Mouse (Mus musculus) gastrocnemius, postnatal 36 days (tissue): ENCODE measurements around the gene Pdpk1. TPM values are rescaled to one million over a fixed set of nuclear protein-coding genes. Genes with fewer than 3 reads are reported as not detected.
"Not testable (repeated sequence)": the region's sequence is repeated elsewhere in the genome, so short reads cannot be mapped to it uniquely, and the experiment has no call there.

Source experiments
- DNase-seq, 2 experiments: peaks; one replicate each; pipeline ENCODE4 v3.0.0; 2022
- intact Hi-C: fragments of 180-260 bp; cut with DNase I; formaldehyde crosslinking; loops from one replicate; pipeline ENCODE4 v1.15.1; 2025
- total RNA-seq, 2 experiments: library from RNA; stranded (reverse); gene quantifications; 2 replicates each; pipeline ENCODE4 v1.2.3; 2021

Pdpk1 gene
- total RNA-seq, 2 experiments from 2014 or later, result 35.5 to 39.9 TPM

GRCm38 (mm10) chr17:24164566-24165259 lies 14.0 kb upstream of the Pdpk1 start:
- DNase-seq, result no peak
- intact Hi-C loops, result no loop called here

DNA sequence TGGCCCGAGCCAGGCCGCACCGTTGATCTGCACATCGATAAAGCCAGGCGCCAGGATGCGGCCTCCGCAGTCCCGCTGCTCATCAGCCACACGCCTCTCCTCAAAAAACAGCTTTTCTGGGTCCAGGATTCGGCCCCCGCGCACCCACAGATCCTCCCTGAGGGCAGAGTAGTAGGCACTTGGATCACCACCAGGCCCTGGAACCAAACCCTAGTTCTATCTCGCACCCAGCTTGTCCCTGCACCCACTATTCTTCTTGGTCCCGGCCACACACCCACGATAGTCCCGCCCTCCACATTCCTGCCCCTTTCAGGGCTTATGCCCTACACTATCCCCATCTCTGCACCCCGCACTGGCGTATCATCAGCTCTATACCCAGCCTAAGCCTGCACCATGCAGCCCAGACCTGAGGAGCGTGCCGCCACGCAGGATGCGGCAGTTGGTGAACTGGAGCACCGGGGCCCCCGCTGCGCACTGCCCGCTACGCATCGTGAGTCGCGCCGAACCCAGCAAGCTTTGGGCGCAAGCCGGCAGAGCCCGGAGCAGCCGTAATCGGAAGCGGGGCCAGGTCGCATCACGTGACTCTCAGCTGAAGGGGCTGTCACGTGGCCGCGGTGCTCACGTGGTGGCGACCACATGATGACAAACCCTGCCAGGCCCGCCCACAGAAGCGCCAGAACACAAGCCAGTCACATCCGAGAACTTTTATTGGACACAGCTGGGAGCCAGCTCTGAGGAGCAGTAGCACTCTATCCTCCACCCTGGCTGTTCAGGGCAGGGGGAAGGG lies 12.6 kb upstream of the Pdpk1 start, which contains the start of gene Amdhd2:
Gene Amdhd2 (minus strand): TSS at position 591 of the 787 bp plus-strand sequence.
- peak; percentile 96 to 98 for DNase-seq
- intact Hi-C loops, result no loop called here

GRCm38 (mm10) chr17:24162584-24163175 lies 12.0 kb upstream of the Pdpk1 start:
- DNase-seq, result no peak
- intact Hi-C loops, result no loop called here

DNA sequence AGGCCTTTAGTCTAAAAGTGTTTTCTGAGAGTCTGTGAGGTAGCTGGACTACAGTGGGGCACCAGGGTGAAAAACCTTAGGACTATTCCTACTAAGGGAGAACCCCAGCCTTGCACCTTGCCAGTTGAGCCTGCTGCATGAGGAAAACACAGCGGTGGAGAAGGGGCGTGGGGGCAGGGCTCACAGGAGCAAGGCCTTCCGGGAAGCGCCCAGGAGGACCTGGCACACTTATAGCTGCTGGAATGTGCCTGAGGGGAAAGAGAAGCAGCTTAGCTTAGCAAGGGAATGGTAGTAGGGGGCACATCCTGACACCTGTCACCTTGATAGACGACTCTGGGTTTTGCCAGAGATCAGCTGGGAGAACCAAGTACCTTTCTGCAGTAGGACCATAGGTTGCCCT lies 10.7 kb upstream of the Pdpk1 start:
- no peak for DNase-seq
- intact Hi-C loops, result no loop called here

GRCm38 (mm10) chr17:24157526-24157925 lies 6.8 kb upstream of the Pdpk1 start:
- intact Hi-C loops, result no loop called here

DNA sequence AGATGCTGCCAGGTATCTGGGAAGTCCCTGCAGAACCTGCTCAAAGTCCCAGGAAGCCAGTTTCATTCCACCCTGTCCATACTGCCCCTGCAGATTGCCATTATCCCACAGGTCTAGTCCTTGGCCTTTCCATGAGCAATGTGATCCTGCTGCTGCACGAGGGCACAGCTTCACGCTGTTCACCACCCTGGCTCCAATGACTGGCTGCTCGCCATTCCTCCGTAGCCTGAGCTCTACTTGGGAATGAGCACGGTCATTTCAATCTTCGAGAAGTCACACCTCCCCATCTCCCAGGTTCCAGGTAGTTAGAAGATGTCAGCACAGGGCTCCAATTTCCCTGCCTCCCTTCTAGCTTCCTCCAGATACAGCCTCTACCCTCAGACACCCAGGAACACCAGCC lies 6.4 kb upstream of the Pdpk1 start:
- no peak for DNase-seq
- intact Hi-C loops, result no loop called here

More at GRCm38 (mm10) chr17:24157526-24157925, 6.8 kb upstream of the Pdpk1 start:
- no peak for DNase-seq

GRCm38 (mm10) chr17:24156394-24156793 lies 5.7 kb upstream of the Pdpk1 start:
- intact Hi-C loops, result no loop called here
- no peak for DNase-seq

- intact Hi-C loops, result no loop called here
- no peak for DNase-seq
These were observed 5.0 kb upstream of the Pdpk1 start for GRCm38 (mm10) chr17:24155742-24156141.

DNA sequence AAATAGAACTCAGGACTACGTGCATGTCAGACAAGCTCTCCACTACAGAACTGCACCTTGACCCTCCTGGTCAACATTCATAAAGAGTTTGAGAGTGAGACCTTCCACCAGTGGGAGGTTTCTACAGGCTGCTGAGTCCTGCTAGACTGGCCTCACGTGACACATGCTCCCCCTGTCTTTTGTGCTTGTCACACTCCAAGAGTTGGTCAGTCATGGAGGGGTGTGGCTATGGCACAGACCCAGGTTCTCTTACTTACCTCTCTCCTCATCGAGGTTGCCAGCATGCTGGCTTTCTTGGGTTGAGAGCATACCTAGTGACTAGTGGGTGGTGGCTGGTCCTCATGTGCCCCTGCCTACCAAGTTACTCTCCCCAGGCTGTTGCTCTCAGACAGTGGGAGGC lies 3.7 kb upstream of the Pdpk1 start:
- intact Hi-C loops, result loop anchor here (5.0 kb wide), 2 partner anchors 153 to 233 kb away; no protein-coding TSS in a partner anchor
- no peak for DNase-seq

DNA sequence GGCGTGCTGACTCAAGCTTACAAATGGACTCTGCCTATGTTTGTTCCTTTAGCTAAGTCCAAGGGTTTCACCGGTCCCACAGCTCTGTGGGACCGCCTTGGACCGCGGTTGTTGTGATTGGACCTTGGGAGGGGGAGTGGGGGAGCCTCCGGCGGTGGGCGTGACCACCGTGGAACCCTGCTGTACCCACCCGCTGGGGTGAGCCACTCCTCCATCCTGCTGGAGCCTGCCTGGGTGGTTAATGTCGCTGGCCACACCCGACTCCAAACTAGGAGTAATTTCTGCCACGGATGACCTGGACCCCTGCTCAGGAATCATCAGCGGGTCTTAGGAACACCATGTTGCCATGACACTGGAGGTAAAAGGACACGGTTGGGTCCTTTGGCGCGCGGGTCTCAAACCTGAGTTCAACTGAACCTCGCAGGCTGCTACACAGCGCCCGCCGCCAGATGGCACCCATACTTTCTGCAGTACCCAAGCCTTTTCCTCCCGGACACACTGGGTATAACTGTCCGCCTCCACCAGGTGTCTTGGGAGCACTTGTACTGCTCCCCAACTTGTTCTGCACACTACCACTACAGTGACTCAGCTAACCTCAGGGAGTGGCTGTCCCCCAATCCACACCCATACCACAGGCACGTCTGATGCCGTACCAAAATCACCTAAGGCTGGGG lies 1.3 kb upstream of the Pdpk1 start:
- intact Hi-C loops, result loop anchor here (5.0 kb wide), 2 partner anchors 155 to 235 kb away; no protein-coding TSS in a partner anchor
- DNase-seq, result peak; percentile 61 to 69

DNA sequence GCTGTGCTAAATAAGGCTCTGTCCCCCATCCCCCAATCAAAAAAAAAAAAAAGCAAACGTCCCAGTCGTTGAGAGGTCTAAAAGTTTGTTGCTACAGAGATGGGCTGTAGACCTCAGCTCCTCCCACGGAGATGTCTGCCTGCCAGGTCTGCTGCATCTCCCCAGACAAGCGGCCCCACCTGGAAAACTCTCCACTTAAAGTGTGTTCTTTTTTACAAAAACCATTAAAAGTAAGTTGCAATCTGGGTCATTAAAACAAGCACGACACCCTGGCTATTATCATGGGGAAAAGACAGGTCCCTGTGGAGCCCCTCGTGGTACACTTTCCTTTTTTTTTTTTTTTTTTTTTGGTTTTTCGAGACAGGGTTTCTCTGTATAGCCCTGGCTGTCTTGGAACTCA lies 658 bp upstream of the Pdpk1 start:
- no peak for DNase-seq
- intact Hi-C loops, result loop anchor here (5.0 kb wide), 2 partner anchors 156 to 236 kb away; no protein-coding TSS in a partner anchor

- no peak for DNase-seq
- intact Hi-C loops, result no loop called here
These were observed 1.3 kb downstream of the Pdpk1 start for GRCm38 (mm10) chr17:24149421-24149820.

DNA sequence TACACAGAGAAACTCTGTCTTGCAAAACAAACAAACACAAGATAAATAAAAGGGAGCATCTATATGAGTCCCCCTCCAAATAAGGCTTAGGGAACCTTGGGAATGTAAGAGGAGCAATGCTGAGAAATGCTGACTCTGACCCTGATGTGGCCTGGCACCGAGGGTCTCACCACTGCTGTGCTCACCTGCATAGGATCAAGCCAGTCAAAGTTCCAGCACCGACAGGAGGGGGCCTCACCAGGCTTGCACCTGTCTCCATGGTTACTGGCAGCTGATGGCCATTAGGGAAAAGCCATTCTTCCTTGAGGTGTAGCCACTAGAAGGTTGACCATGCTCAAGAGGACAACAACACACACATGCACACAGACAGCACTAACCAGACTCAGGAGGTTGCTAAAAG lies 7.8 kb downstream of the Pdpk1 start:
- no peak for DNase-seq
- intact Hi-C loops, result no loop called here

DNA sequence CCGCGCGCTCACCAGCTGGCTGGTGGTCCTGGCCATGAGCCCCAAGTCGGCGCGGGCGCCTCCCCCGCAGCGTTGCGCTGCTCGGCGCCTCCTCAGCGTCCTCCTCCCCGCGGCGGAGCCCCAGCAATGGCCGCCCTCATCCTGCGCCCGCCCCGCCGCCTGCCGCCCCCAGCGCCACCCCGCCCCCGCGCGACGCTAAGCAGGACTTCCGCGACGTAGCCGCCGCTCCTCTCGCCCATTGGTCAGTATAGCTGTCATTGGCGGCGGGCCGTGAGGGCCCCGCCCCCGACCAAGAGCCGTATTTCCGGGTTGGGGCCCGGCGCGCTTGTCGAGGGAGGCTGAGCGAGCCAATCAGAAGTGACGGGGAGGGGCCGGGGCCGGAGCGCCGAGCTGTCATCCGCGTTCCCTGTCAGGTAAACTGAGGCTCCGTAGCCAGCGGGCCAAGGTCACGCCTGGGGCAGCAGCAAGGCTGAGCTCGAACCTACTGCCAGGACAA lies 9.3 kb downstream of the Pdpk1 start:
- intact Hi-C loops, result no loop called here
- peak; percentile 93 to 97 for DNase-seq

GRCm38 (mm10) chr17:24140845-24141424 lies 9.8 kb downstream of the Pdpk1 start:
- DNase-seq, result peak in 1 of 2 experiments; percentile 33
- intact Hi-C loops, result no loop called here

GRCm38 (mm10) chr17:24139968-24140367 lies 10.8 kb downstream of the Pdpk1 start:
- DNase-seq, result no peak
- intact Hi-C loops, result no loop called here

DNA sequence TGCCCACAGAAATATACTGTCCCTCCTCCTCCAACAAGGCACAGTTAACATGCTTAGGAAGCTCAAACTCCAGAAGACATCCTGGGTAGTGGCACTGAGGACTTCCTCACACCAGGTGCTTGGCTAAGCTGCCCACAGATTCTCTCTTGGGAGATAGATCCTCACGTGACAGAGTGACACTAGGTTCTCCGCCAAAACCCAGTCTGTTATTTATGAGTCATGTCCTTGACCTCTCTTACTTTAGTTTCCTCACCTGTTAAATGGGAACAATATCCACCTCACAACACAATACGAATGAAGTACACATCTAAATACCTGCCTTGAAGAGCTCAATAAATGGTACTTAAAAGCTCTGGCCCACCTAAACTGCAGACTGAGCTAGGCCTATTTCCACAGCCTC lies 11.5 kb downstream of the Pdpk1 start:
- DNase-seq, result no peak
- intact Hi-C loops, result no loop called here

DNA sequence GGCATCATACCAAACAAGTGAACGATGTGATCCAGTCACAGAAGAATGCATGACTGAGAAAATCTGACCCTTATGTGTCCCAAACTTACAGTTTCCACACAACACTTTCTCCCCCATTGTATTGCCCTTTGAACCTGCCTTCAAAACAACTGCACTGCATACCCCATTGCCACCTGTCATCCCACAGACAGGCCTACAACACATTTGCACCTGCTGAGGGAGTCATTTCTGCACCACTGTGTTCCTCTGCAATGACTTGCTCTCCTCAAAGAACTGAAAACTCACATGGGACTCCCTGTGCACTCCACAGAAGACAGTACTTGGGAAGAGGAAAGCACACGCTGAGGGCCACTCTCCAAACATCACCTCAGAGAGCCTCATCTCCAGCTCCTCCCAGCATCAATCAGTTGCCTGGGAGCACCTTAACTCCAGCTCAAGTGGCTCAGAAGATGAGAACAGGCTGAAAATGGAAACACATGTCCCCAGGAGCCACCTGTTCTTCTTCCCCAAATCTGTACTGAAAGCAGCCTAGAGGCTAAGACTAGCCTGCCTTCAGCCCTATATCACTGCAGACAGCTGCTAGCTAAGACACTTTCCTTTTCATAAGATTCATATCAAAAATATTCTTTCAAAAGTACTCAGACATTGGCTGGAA lies 13.4 kb downstream of the Pdpk1 start:
- intact Hi-C loops, result no loop called here
- no peak for DNase-seq

DNA sequence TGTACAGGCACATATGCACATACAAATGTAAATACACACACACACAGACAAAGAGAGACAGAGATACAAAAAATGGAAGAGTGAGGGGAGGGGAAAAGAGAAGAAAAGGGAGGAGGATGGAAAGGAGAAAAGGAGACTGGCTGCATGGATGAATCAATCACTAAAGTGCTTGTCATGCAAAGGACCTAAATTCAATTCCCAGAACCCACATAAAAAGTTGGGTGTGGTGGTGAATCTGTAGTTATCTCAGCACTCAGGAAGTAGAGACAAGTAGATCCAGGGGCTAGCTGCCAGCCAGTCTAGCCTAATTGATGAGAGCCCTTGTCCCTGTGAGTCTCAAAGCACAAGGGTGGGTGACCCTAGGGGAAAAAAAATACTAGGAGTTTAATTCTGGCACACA lies 16.7 kb downstream of the Pdpk1 start:
- no peak for DNase-seq
- intact Hi-C loops, result no loop called here

DNA sequence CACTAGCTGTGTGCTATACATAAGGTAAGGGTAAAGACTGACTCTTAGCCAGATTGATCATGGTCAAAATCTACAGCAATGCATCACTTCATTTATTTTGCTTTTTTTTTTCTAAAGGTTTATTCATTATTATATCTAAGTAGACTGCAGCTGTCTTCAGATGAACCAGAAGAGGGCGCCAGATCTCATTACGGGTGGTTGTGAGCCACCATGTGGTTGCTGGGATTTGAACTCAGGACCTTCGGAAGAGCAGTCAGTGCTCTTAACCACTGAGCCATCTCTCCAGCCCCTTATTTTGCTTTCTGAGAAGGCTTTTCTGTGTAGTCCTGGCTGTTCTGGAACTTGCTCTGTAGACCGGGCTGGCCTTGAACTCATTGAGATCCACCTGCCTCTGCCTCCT lies 17.8 kb downstream of the Pdpk1 start:
- DNase-seq, intact Hi-C loops: not testable (repeated sequence)
